Mouse (Mus musculus): ENCODE results near the gene Tpsg1. TPM values are rescaled to one million over a fixed set of nuclear protein-coding genes. Genes with fewer than 3 reads are reported as not detected.

The Tpsg1 gene
- polyA plus RNA-seq, 1 experiment: not detected

GRCm38 (mm10) chr17:25340003-25340402, 29.1 kb upstream of the Tpsg1 start:
- H3K27ac ChIP-seq (ENCODE audit: insufficient read depth, low read length): no peak overlapping the region
- no peaks in the 10 kb centered on the region for H3K27me3 ChIP-seq (ENCODE audit: control insufficient read depth, insufficient read depth, low read length, poor library complexity, severe bottlenecking)
- H3K4me3 ChIP-seq (ENCODE audit: low read depth, low read length): no peak overlapping the region
- H3K4me1 ChIP-seq (ENCODE audit: control insufficient read depth, insufficient read depth, low read length): no peaks in the 10 kb centered on the region
- no peak for TF ChIP-seq POLR2A (IDR thresholded peaks at IDR 0.05; ENCODE audit: insufficient read depth, low read length)
- no peak for TF ChIP-seq CTCF (IDR thresholded peaks at IDR 0.05; ENCODE audit: low read depth, low read length)
- no peak for TF ChIP-seq EP300 (IDR thresholded peaks at IDR 0.05; ENCODE audit: insufficient read depth, low read depth, low read length)
- H3K36me3 ChIP-seq (ENCODE audit: control insufficient read depth, insufficient read depth, low read length, poor library complexity, severe bottlenecking): no peaks in the 10 kb centered on the region
- no peak overlapping the region for H3K9ac ChIP-seq (ENCODE audit: low read depth, poor library complexity, severe bottlenecking)
- no peaks in the 10 kb centered on the region for H3K9me3 ChIP-seq (replicated peaks; ENCODE audit: control insufficient read depth, insufficient read depth, low read length, poor library complexity, severe bottlenecking)

GRCm38 (mm10) chr17:25341490-25341889, 27.6 kb upstream of the Tpsg1 start:
- Histone ChIP-seq H3K27ac (ENCODE audit: insufficient read depth, low read length) (no peak overlapping the region), H3K36me3 (ENCODE audit: control insufficient read depth, insufficient read depth, low read length, poor library complexity, severe bottlenecking) (no peaks in the 10 kb centered on the region)

GRCm38 (mm10) chr17:25345462-25345861, 23.6 kb upstream of the Tpsg1 start, which contains the start of gene Tpsab1:
TSS of gene Tpsab1 (minus strand) at chr17:25345562.
- Histone ChIP-seq H3K9me3 (replicated peaks; ENCODE audit: control insufficient read depth, insufficient read depth, low read length, poor library complexity, severe bottlenecking) (no peaks in the 10 kb centered on the region), H3K36me3 (ENCODE audit: control insufficient read depth, insufficient read depth, low read length, poor library complexity, severe bottlenecking) (no peaks in the 10 kb centered on the region), H3K4me1 (ENCODE audit: control insufficient read depth, insufficient read depth, low read length) (no peaks in the 10 kb centered on the region), H3K27ac (ENCODE audit: insufficient read depth, low read length) (no peak within 1 kb of the TSS), H3K9ac (ENCODE audit: low read depth, poor library complexity, severe bottlenecking) (no peak within 1 kb of the TSS), H3K4me3 (ENCODE audit: low read depth, low read length) (no peak within 1 kb of the TSS), H3K27me3 (ENCODE audit: control insufficient read depth, insufficient read depth, low read length, poor library complexity, severe bottlenecking) (no peaks in the 10 kb centered on the region)
- TF ChIP-seq CTCF (IDR thresholded peaks at IDR 0.05; ENCODE audit: low read depth, low read length) (no peak), POLR2A (IDR thresholded peaks at IDR 0.05; ENCODE audit: insufficient read depth, low read length) (no peak), EP300 (IDR thresholded peaks at IDR 0.05; ENCODE audit: insufficient read depth, low read depth, low read length) (no peak)

More at GRCm38 (mm10) chr17:25341490-25341889, 27.6 kb upstream of the Tpsg1 start:
- H3K4me3 ChIP-seq (ENCODE audit: low read depth, low read length): no peak overlapping the region
- no peak overlapping the region for H3K9ac ChIP-seq (ENCODE audit: low read depth, poor library complexity, severe bottlenecking)
- H3K4me1 ChIP-seq (ENCODE audit: control insufficient read depth, insufficient read depth, low read length): no peaks in the 10 kb centered on the region
- no peaks in the 10 kb centered on the region for H3K27me3 ChIP-seq (ENCODE audit: control insufficient read depth, insufficient read depth, low read length, poor library complexity, severe bottlenecking)
- TF ChIP-seq EP300 (IDR thresholded peaks at IDR 0.05; ENCODE audit: insufficient read depth, low read depth, low read length) (no peak), CTCF (IDR thresholded peaks at IDR 0.05; ENCODE audit: low read depth, low read length) (no peak)
- no peaks in the 10 kb centered on the region for H3K9me3 ChIP-seq (replicated peaks; ENCODE audit: control insufficient read depth, insufficient read depth, low read length, poor library complexity, severe bottlenecking)

GRCm38 (mm10) chr17:25361291-25361690, 7.8 kb upstream of the Tpsg1 start:
- Histone ChIP-seq H3K4me1 (ENCODE audit: control insufficient read depth, insufficient read depth, low read length) (no peaks in the 10 kb centered on the region), H3K9me3 (replicated peaks; ENCODE audit: control insufficient read depth, insufficient read depth, low read length, poor library complexity, severe bottlenecking) (no peaks in the 10 kb centered on the region), H3K27me3 (ENCODE audit: control insufficient read depth, insufficient read depth, low read length, poor library complexity, severe bottlenecking) (no peaks in the 10 kb centered on the region), H3K36me3 (ENCODE audit: control insufficient read depth, insufficient read depth, low read length, poor library complexity, severe bottlenecking) (no peaks in the 10 kb centered on the region), H3K27ac (ENCODE audit: insufficient read depth, low read length) (no peak overlapping the region), H3K4me3 (ENCODE audit: low read depth, low read length) (no peak overlapping the region), H3K9ac (ENCODE audit: low read depth, poor library complexity, severe bottlenecking) (no peak overlapping the region)
- TF ChIP-seq CTCF (IDR thresholded peaks at IDR 0.05; ENCODE audit: low read depth, low read length): no peak
- TF ChIP-seq EP300 (IDR thresholded peaks at IDR 0.05; ENCODE audit: insufficient read depth, low read depth, low read length): no peak
- no peak for TF ChIP-seq POLR2A (IDR thresholded peaks at IDR 0.05; ENCODE audit: insufficient read depth, low read length)

GRCm38 (mm10) chr17:25363726-25364125, 5.3 kb upstream of the Tpsg1 start:
- Histone ChIP-seq H3K36me3 (ENCODE audit: control insufficient read depth, insufficient read depth, low read length, poor library complexity, severe bottlenecking) (no peaks in the 10 kb centered on the region), H3K9me3 (replicated peaks; ENCODE audit: control insufficient read depth, insufficient read depth, low read length, poor library complexity, severe bottlenecking) (no peaks in the 10 kb centered on the region), H3K27me3 (ENCODE audit: control insufficient read depth, insufficient read depth, low read length, poor library complexity, severe bottlenecking) (no peaks in the 10 kb centered on the region), H3K9ac (ENCODE audit: low read depth, poor library complexity, severe bottlenecking) (no peak overlapping the region), H3K4me1 (ENCODE audit: control insufficient read depth, insufficient read depth, low read length) (no peaks in the 10 kb centered on the region), H3K4me3 (ENCODE audit: low read depth, low read length) (no peak overlapping the region), H3K27ac (ENCODE audit: insufficient read depth, low read length) (no peak overlapping the region)
- no peak for TF ChIP-seq POLR2A (IDR thresholded peaks at IDR 0.05; ENCODE audit: insufficient read depth, low read length)
- TF ChIP-seq EP300 (IDR thresholded peaks at IDR 0.05; ENCODE audit: insufficient read depth, low read depth, low read length): no peak
- TF ChIP-seq CTCF (IDR thresholded peaks at IDR 0.05; ENCODE audit: low read depth, low read length): peak; percentile 91

- H3K4me1 ChIP-seq (ENCODE audit: control insufficient read depth, insufficient read depth, low read length): no peaks in the 10 kb centered on the region
- H3K27ac ChIP-seq (ENCODE audit: insufficient read depth, low read length): no peak within 1 kb of the TSS
- no peaks in the 10 kb centered on the region for H3K9me3 ChIP-seq (replicated peaks; ENCODE audit: control insufficient read depth, insufficient read depth, low read length, poor library complexity, severe bottlenecking)
- H3K4me3 ChIP-seq (ENCODE audit: low read depth, low read length): no peak within 1 kb of the TSS
- H3K36me3 ChIP-seq (ENCODE audit: control insufficient read depth, insufficient read depth, low read length, poor library complexity, severe bottlenecking): no peaks in the 10 kb centered on the region
- no peak for TF ChIP-seq POLR2A (IDR thresholded peaks at IDR 0.05; ENCODE audit: insufficient read depth, low read length)
- no peak for TF ChIP-seq EP300 (IDR thresholded peaks at IDR 0.05; ENCODE audit: insufficient read depth, low read depth, low read length)
- TF ChIP-seq CTCF (IDR thresholded peaks at IDR 0.05; ENCODE audit: low read depth, low read length): no peak
- no peaks in the 10 kb centered on the region for H3K27me3 ChIP-seq (ENCODE audit: control insufficient read depth, insufficient read depth, low read length, poor library complexity, severe bottlenecking)
- H3K9ac ChIP-seq (ENCODE audit: low read depth, poor library complexity, severe bottlenecking): no peak within 1 kb of the TSS
These were observed 3.1 kb upstream of the Tpsg1 start, which contains the start of gene Tpsb2 for GRCm38 (mm10) chr17:25366005-25366404. TSS of gene Tpsb2 (plus strand) at chr17:25366305.

Measured in ES-Bruce4 (cell line).